Mouse (Mus musculus) E14TG2a.4 (cell line): ENCODE measurements around the gene Nrxn3.

Experiments
- CTCF ChIP-seq: conservative IDR thresholded peaks from 2 replicates; pipeline ENCODE4 v1.5.1; 2014; ENCODE audit warnings: low read length
- NANOG ChIP-seq: IDR thresholded peaks from 2 replicates; pipeline ENCODE4 v1.6.1; 2014; ENCODE audit warnings: borderline replicate concordance, low read length, mixed read lengths
- POU5F1 ChIP-seq: IDR thresholded peaks from 2 replicates; pipeline ENCODE4 v1.6.1; 2014; ENCODE audit warnings: low read length, borderline replicate concordance

DNA sequence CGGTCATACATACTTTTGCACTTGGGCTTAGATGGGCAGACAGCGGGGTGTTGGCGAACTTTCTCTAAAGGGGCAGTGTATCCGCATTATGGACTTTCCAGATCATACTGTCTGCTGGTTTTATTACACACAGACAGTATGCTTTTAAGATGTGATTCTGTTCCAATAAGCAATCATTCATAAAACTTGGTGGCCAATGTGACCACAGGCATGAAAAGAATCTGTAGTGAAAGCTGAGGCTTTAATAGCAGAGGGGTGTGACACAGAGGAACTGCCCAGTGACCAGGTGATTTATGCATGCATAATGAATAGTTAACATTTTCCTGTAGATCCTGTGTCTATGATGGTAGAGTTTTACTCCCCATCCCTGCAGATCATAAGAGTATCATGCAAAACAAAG is 1254.0 kb downstream of the Nrxn3 start:
- no peak for TF ChIP-seq CTCF
- no peak for TF ChIP-seq NANOG
- no peak for TF ChIP-seq POU5F1
